Mouse (Mus musculus) gastrocnemius, adult 18-20 months (tissue): Measurements from ENCODE around the gene Ctsd. TPM values are rescaled to one million over a fixed set of nuclear protein-coding genes. Genes with fewer than 3 reads are reported as not detected.

Experiments
- DNase-seq: peaks from one replicate; pipeline ENCODE4 v3.0.0; 2021; ENCODE audit warnings: low spot score
- total RNA-seq, 2 experiments: library from RNA; stranded (reverse); gene quantifications; 2 replicates each; pipeline ENCODE4 v1.2.3; 2021

The Ctsd gene
- total RNA-seq, 2 experiments from 2014 or later = 445 to 450 TPM

DNA sequence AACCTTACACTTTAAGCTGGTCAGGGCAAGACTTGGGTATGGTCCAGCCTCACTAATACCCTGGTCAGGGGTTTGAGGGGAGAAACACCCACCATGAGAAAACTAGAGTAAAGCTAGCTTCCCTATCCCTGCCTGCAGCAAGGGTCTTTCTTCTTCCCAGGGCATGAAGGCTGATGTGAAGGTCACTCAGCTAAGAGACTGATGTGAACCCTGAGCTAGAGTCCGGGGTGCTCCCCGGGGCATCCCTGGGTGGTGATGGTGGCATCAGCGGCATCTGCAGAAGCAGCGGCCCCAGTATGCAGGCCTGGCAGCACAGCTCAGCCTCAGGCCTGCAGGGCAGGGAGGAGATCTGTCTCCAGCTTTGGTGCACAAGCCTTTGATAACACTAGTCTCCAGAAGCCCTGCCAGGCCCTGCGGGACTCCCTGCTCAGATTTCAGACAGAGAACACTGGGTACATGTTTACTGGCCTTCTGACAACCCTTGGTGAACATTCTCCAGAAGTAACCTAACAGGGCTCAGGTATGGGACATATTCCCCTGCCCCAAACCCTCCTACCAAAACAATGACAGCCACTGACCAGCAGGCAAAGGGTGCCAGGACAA, 13.3 kb downstream of the Ctsd start:
- peak; percentile 82 for DNase-seq

DNA sequence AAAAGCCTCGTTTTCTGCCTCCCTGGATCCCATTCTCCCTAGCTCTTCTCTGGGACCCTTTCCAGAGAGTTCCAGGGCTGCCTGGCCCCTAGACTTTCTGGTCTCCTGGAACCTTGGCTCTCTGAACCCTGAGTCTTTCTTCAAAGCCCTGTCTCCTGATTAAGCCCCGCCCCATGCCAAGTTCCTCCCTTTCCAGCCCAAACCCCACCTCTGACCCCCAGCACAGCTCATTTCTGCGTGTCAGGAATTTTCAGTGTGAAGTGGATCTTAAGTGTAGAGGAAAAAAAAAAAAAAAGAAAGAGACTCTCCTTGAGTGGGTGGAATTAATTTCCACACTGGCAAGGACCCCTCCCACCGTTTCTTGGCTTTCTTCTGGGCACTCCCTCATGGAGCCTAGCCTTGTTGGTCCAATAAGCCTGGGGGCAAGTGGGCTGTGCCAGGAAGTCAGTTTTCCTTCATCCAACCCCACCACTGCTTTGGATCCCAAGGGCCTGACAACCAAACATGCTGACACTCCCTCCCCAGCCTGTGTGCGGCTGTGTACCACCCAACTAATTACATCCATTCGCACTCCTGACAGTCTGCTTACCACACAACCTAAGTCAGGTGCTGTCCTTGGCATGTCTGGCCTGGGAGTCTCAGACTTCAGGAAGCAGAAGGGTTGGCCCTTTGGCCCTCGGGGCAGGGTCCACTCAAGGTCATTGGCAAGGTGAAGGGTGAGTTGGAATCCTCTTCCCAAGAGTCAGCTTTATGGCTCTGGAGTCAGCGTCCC, 14.0 kb downstream of the Ctsd start, which contains the start of gene Ifitm10:
Ifitm10 (minus strand) TSS at position 113 of the 772 bp plus-strand sequence.
- no peak for DNase-seq

DNA sequence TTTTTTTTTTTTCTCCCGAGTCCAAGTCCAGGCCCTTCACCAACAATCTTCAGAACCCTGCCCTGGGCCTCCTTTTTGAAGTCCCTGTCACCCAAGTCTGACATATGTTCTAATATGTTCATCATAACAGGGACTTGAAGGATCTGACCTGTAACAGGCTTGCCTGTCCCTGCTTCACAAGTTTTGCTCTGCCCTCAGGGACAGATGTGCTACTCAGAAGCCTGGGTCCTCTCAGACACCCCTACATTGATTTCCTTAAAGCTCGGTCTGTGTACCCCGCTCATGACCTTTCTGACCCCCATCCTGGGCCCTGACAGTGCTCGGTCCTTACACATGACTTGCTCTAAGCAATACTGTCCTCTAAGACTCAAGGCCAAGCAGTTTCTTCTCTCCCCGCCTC, 14.8 kb downstream of the Ctsd start:
- DNase-seq = no peak

DNA sequence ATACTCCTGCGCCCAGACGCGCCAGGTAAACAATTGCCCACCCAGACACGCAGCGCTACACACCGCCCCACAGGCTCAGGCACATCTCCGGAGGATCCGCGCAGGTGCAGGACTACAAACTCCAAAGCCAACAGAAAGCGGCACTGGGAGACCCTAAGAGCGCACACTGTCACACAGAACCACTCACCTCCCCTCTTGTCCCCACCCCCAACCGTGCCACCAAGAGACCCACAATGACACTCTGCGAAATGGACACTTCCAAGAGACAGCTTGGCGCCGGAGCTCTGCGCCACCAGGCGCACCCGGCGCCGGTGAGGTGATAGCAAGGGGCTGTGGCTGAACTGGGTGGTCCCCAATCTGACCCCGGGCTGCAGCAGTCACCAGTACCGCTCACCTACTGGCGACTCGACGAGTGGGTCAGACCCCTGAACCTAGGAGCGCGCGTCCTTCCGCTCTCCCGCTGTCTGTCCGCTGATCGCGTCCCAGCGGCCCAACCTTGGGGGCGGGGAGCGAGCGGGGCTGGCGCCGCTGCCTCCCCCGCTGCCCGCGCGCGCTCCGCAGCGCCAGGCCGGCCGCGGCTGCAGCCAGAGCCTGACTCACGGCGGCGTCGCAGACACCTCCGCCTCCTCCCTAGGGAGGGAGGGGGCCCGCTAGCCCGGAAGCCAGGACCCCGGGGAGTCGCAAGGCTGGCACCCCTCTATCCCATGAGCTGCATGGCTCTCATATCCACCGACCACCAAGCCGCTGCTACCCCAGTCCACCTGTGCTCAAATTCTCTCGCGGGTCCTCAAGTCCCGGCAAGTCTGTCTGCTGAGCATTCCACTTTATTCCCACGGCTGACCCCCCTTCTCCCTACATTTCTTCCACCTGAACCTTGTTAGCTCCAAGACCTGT, 15.8 kb downstream of the Ctsd start:
- no peak for DNase-seq

DNA sequence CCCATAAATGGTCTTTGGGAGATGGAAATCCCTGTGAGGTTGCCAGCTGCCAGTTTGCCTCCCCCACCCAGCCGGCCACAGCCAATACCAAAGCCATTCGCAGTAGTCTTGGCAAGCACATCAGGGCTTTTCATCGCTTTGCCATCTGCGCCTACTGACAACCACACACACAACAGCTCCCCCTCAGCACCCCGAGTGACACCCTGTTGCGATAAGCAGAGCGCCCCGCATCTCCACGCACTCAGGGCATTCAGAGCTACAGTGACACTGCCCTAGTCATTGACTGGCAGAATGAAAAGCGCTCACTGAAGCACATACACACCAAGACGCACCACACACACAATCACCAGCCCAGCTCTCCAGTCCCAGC, 16.5 kb downstream of the Ctsd start:
- DNase-seq = no peak

- no peak for DNase-seq
These were observed 16.9 kb downstream of the Ctsd start for GRCm38 (mm10) chr7:142370937-142371336.

- peak; percentile 31 for DNase-seq
These were observed 18.0 kb downstream of the Ctsd start for GRCm38 (mm10) chr7:142369820-142370219.

- peak; percentile 81 for DNase-seq
These were observed 19.0 kb downstream of the Ctsd start for GRCm38 (mm10) chr7:142368856-142369255.

DNA sequence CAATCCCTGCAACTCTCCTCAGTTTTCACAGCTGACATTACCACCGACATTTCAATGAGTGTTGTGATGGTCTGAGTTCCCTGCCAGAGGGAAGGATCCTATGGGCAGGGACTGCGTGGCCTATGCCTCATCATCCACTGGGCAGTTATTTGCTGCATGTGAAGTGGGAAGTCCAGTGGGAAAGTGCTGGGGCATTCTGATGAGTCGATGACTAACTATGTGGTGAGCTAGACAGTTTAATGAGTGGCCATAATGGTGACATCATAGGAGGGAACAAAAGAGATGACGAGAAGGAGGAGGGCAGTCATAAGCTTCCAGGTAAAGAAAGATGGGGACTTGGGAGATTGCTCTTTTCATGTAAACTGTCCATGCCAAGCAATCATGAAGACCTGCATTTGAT, 24.7 kb downstream of the Ctsd start:
- no peak for DNase-seq

DNA sequence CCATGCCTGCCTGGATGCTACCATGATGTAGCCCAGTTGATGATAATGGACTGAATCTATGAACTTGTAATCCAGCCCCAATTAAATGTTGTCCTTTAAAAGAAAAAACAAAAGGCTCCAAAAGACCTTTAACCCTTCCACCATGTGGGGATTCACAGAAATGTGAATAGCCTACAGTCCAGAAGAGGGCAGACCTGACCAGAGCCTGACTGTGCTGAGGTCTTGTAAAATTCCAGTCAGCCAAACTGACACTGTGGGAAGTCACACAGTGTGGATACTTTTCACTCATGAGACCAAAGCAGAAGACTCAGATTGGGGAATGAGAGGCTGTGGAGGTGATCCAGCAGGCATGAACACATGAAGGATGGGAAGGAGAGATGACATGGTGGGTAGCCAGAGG, 27.1 kb downstream of the Ctsd start:
- no peak for DNase-seq

DNA sequence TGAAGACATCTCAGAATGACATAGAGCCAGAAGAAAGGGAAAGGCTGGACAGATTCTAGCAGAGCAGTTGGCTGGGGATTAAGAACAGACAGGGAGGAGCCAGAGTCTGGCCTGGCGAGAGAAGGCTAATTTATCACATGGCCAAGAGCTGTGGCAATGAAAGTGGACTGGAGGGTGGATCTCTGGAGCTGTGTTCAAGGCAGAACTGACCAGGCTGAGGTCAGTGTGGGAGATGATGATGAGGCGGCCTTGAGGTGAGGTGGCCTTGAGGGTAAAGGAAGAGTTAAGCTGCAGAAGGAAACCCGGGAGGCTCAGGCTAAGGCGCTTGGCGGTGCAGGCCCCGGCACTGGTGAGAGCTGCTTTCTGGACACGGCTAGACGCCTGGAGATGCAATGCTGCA, 28.7 kb downstream of the Ctsd start:
- DNase-seq = no peak

- no peak for DNase-seq
These were observed 30.3 kb downstream of the Ctsd start for GRCm38 (mm10) chr7:142357566-142357965.

- no peak for DNase-seq
These were observed 33.1 kb downstream of the Ctsd start for GRCm38 (mm10) chr7:142354661-142355233.

- no peak for DNase-seq
These were observed 34.0 kb downstream of the Ctsd start for GRCm38 (mm10) chr7:142353854-142354253.

DNA sequence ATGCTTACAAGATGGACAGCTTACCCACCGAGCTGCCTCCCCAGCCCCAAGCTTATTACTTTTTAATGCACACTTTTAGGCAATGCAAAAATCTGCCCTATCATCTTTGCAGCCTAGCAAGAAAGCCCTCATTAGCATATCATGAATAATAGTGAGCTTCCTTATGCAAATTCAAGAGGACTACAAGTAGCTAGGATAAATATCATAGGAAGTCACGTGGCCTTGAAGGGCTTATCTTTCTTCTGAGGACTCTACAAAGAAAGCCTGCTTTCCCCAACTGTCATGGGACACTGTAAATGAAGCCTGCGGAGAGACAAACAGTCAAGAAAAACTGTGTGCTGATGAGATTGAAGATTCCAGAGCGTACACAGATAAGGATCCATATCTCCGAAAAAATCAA, 36.3 kb downstream of the Ctsd start:
- no peak for DNase-seq

DNA sequence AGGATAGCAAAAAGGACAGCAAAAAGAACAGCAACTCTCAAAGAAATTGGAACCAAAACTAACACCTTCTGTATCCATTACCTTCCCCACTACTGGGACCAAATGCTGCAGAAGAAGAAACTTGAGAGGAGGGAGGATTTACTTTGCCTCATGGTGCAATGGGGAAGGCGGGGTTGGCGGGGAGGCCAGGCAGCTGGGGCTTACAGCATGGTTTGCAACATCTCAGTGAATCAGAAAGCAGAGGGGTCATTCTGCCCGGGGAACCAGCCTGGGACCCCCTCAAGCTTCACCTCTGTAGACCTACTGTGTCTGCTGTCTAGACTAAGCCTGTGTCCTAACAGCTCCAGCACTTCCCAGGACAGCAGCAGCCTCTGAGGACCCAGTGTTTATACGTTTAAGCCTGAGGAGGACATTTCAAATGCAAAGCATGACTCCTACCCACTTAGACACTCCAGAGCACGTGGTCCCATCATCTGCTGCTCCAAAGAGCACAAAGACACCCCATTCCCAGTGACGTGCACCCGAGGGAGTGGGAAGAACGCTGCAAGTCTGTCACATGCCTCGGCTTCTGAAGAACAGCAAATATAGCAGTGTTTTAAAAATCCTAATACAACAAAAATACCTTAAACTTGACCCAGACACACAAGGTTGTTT, 38.4 kb downstream of the Ctsd start:
- DNase-seq = peak; percentile 64

DNA sequence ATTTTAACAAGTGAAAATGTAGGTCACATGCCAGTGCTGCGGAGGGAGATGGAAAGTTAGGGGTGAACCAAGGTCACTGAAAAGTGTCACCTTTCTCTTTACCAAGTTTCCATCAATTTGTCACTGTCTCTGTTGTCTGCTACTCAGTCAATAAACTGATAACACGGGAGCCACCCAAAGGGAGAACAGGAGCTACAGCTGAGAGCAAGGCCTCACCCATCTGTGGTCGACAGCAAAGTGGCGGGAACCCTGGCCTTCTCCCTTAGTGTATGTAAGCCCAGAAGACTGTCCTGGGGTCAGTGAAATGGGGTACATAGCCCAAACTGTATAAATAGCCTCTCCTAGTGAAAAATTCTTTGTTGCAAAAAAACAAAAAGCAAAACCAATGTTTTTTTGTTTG, 40.3 kb downstream of the Ctsd start:
- DNase-seq = no peak

DNA sequence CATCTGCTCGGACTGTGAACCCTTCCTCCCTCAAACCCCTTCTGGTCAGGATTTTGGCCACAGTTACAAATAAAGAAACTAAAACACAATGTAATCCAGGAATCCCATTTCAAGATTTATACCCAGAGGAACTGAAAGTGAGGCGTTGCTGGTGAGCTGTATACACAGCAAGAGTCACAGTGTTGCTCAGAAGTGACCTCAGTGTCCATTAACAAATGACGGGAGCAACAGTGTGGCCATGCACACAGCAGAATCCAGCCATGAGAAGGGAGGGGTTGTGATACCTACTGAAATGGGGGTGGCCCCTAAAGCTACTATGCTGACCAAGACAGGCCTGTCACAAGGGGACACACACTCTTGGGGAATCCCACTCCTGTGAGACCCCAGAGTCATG, 45.6 kb downstream of the Ctsd start:
- no peak for DNase-seq

DNA sequence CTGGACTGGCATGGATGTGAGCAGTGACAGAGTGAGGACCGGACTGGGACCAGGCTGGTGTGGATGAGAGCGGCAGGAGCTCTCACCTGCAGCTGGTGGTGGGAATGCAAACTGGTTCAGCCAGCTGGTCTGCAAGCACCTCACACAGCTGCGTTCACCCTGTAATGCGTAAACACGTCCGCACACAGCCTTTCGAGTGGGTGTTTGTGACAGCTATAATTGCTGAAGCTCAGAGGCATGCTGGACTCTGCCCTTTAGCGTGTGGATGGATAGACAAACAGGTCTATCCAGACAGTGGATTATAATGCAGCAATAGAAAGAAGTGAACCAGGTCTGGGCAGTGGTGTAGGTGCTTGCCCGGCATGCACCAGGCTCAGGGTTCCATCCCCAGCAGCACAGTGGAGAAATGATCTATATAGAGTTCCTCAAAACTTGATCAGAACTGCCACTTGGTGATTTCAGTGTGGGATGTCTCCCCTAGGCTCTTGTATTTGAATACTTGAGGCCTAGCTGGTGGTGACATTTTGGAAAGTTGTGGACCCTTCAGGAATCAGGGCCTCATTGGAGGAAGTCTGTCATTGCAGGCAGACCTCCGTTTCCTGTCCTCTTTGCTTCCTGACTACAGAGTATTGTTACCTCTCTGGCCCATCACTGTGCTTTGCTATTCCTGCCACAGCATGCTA, 46.1 kb downstream of the Ctsd start:
- DNase-seq = no peak

- no peak for DNase-seq
These were observed 47.4 kb downstream of the Ctsd start for GRCm38 (mm10) chr7:142340269-142340970.
